Mouse (Mus musculus) bone marrow, adult 2 months (tissue): ENCODE results near the gene Tgif1. TPM values are rescaled to one million over a fixed set of nuclear protein-coding genes. Genes with fewer than 3 reads are reported as not detected.

Source experiments
- H3K27ac ChIP-seq: fragments of 200-500 bp; 2 replicates; pipeline ENCODE4 v1.5.1; 2012; ENCODE audit warnings: low read depth, mild to moderate bottlenecking, control low read depth, inconsistent platforms, low read length; ENCODE audit not compliant: control insufficient read depth, poor library complexity, insufficient read depth
- H3K4me1 ChIP-seq: fragments of 200-500 bp; 2 replicates; pipeline ENCODE4 v1.6.1; 2011; ENCODE audit warnings: low read length; ENCODE audit not compliant: control insufficient read depth, insufficient read depth
- H3K4me3 ChIP-seq: fragments of 200-500 bp; replicated peaks from 2 replicates; pipeline ENCODE3; 2011; ENCODE audit warnings: mild to moderate bottlenecking, low read depth, low read length, control low read depth; ENCODE audit not compliant: control insufficient read depth
- CTCF ChIP-seq: fragments of 200-500 bp; IDR thresholded peaks from 2 replicates; pipeline ENCODE4 v1.5.1; 2011; ENCODE audit warnings: low read length, control low read depth; ENCODE audit not compliant: control insufficient read depth, insufficient read depth
- POLR2A ChIP-seq: fragments of 200-500 bp; IDR thresholded peaks from 2 replicates; pipeline ENCODE4 v1.6.1; 2011; ENCODE audit warnings: low read depth, mild to moderate bottlenecking, control low read depth, low read length, borderline replicate concordance; ENCODE audit not compliant: control insufficient read depth
- WGBS: fragments of 180-500 bp; shearing (Covaris S2); methylation state at CpG from one replicate; pipeline ENCODE4 v1.1.7; 2018; 5-methylcytosine and 5-hydroxymethylcytosine counted together
- polyA plus RNA-seq: library from polyadenylated mRNA; stranded (reverse); fragments of >200 nt; gene quantifications from 2 replicates; pipeline ENCODE4 v1.2.4, GENCODE M21; 2011; ENCODE audit warnings: low replicate concordance; ENCODE audit not compliant: missing spikeins, insufficient read depth, insufficient read length

Gene Tgif1
- polyA plus RNA-seq, 1 experiment = 33.1 TPM

DNA sequence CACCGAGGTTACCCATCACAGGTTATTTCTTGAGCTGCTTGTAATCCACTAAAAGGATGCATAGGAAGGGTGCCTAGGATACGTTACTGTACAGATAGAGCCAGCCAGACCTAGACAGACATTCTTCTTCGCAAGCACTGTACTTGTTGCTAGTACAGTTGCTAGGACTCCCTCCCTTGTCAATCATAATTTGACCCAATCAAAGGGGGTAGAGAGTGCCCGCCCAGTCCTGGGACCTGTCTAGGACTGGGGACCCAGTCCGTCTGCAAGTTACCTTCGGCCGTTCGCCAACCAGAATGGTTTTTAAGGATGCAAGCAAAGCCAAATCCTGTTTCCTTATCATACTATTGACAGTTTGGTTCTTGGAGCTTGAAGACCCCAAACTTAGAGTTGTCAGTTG, 10.8 kb upstream of the Tgif1 start:
- WGBS = 85% methylated on average over 8 of the region's 8 CpGs
- Histone ChIP-seq H3K4me1 (no peaks in the 10 kb centered on the region), H3K27ac (no peak overlapping the region), H3K4me3 (no peak overlapping the region)
- TF ChIP-seq POLR2A = no peak
- TF ChIP-seq CTCF = no peak

DNA sequence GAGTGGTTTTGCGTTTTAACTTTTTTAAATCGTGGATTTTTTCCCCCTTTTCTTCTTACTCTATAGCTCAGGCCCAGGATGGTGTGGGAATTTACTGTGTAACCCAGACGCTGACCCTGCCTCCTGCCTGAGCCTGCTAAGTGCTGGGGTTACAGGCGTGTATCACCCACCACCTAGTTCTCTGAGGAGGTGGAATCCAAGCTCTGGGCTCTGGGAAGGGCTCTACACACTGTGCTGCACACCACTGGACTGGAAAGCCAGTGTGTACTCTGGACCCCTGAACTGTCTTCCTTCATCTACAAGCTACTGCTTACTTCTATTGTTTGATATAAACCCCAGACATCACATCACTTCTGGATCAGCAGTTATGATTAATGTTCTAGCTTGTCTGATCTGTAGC, 5.5 kb upstream of the Tgif1 start:
- 79% methylated on average over 4 of the region's 4 CpGs for WGBS
- TF ChIP-seq CTCF = no peak
- TF ChIP-seq POLR2A = no peak
- no peak overlapping the region for H3K4me3 ChIP-seq
- no peaks in the 10 kb centered on the region for H3K4me1 ChIP-seq
- no peak overlapping the region for H3K27ac ChIP-seq

DNA sequence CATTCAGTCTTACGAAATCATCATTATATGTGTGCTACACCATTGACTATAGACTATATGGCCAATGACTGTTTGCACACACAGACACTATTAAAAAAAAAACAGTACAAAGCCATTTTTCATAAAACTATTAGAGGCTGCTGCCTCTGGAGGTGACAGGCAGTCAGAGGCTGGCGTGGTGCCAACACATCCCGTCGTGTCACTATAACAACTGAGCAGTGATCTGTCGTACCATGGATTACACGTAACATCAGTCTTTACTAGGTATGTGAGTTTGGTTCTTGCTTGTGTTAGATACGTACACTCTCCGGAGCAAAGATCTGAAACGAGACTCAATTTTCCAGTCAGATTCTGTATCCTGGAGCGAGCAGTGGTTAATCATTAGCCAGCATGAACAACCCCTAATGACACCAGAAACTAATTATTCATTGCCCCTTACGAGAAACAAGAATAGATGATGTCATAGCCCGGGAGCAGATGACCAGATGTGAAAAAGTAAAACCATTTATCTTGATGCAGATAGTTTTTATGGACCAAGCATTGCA, 3.6 kb upstream of the Tgif1 start:
- H3K4me1 ChIP-seq = no peaks in the 10 kb centered on the region
- WGBS = 81% methylated on average over 12 of the region's 12 CpGs
- no peak overlapping the region for H3K4me3 ChIP-seq
- no peak overlapping the region for H3K27ac ChIP-seq
- no peak for TF ChIP-seq CTCF
- no peak for TF ChIP-seq POLR2A

DNA sequence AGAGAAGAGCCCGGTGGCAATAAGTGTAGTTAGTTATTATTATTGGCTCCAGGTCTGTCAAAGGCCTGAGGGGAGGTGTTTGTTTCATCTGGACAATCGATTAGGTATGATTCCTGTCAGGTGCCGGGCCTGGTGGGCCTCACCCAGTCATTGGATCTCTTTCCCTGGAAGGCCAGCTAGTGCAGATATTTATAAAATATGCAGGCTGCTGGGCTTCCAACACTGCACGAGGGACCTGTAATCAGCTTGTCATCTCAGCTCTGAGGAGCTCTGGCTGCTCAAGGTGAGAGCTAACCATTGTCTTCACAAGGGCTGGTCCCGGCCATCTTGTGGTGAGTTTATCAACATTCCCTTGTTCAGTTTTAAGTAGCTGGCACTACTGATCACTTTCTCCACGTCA, 675 bp upstream of the Tgif1 start:
- WGBS = 32% methylated on average over 6 of the region's 6 CpGs
- TF ChIP-seq POLR2A = no peak
- no peak for TF ChIP-seq CTCF
- H3K27ac ChIP-seq = no peak overlapping the region
- no peaks in the 10 kb centered on the region for H3K4me1 ChIP-seq
- no peak overlapping the region for H3K4me3 ChIP-seq

DNA sequence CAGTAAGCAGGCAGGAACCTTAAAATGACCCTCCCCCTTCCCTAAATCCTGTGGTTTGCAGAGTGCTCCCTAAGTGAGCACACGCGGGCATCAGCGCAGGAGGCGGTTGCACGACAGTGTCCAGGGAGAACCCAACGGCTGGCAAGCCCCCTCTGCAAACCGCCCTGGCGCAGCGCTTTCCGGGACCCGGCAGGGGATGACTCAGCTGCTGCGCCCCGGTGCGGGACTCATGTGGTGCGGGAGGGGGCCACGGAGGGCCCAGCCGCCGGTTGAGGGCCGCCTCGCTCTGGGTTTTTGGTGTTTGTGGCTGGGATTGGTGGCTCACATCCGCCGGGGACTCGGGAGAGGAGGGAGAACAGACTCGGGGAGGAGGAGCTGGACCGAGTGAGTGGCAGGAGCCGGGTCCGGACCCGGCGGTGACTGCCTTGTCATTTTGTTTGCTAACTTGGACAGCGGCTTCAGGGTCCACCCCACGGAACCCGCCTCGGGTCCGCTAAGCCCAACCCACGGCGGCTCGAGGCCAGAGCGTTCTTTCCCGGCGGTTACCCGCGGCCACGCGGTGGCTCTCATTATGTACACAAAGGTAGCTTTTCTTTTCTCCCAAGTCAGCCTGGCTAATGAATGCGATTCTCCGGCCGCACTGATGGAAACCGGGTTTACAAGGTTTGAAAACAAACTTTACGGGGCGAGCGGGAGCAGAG, 510 bp downstream of the Tgif1 start:
- Histone ChIP-seq H3K4me1 (no peaks in the 10 kb centered on the region), H3K4me3 (peak overlapping the region; percentile 87), H3K27ac (peak overlapping the region; percentile 88)
- under 1% methylated on average over 51 of the region's 51 CpGs for WGBS
- TF ChIP-seq POLR2A = no peak; the same call in 1 of the 2 replicates
- TF ChIP-seq CTCF = no peak

DNA sequence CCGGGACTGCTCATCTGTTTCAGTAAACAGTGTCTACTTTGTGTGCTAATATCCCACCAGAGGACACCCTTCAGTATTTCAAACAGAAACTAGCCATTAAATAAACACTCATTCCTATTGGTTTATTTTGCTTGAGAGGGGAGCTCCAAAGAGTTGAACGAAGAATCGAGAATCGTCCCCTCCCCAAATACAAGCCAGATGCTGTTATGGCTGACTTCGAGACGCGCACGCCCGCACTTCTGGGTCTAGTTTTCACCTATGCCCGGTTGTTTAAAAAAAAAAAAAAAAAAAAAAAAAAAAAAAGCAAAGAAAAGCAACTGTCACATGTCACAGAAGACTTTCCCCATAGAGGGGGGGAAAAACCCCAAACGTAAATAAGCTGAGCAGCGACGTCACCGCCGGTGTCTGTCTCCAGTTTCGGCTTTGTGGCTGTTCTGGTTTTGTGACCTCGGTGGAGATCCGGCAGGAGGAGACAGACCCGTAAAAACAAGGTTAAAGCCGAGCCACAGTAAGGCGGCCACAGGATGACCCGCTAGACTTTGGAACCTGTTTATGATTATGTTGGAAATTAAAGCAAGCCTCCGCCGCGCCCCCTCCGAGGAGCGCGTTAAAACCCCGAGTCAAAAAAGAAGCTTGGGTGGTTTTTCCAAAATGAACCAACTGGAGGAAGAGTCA, 1.2 kb downstream of the Tgif1 start:
- under 1% methylated on average over 29 of the region's 29 CpGs for WGBS
- Histone ChIP-seq H3K4me3 (peak overlapping the region; percentile 87), H3K27ac (peak overlapping the region; percentile 92), H3K4me1 (no peaks in the 10 kb centered on the region)
- TF ChIP-seq CTCF = no peak
- TF ChIP-seq POLR2A = no peak

DNA sequence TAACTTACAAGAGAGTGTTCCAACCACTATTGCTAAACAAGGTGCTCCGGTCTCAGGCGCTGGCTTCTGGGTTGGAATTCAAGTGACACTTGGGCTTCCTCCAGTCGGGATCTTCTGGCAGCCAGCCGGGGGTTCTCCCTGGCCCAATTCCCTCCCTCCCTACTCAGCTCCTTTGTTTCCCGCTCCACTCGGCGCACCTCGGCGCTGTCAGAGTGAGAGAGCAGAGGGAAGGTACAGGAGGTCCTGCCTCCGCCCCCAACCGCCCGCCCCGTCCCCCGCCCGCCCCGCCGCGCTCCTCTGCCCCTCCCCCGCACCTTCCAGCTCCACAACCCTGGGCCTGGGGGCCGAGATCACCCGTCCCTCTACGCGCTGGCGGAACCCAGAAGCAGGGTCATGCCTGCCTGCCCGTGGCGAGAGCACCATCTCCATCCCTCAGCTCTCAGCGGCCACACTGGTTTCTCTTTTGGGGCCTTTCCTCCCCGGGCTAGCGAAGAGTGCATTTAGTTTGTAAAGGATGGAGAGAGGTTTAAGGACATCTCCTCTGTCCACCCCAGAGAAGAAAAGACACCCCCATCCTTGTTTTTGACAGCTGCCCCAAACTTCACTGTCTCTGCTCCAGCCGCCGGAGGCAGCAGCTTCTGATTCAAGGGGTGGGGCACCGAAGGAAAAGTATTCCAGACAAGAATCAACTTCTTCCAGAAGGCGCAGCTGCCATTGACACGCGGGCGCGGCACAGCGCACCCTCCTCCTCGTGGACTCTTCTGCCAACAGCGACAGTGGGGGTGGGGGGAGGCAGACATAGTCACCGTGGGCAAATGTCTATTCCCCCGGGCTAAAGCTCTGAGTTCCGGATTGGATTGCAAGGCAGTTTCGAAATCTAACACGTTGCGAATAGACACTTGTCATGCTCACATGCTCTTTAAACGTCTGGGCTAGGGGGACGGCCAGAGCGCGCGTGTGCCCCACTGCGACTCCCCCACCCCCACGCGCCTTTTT, 2.1 kb downstream of the Tgif1 start:
- TF ChIP-seq POLR2A = peak; percentile 51; the same call in 1 of the 2 replicates
- no peak for TF ChIP-seq CTCF
- Histone ChIP-seq H3K27ac (peak overlapping the region; percentile 92), H3K4me1 (no peaks in the 10 kb centered on the region), H3K4me3 (peak overlapping the region; percentile 87)
- WGBS = under 1% methylated on average over 54 of the region's 54 CpGs
